Mouse (Mus musculus) intestine, embryonic 14.5 days (tissue): ENCODE data around the gene Pax2. TPM values are rescaled to one million over a fixed set of nuclear protein-coding genes. Genes with fewer than 3 reads are reported as not detected.
"Not testable (repeated sequence)": the region's sequence is repeated elsewhere in the genome, so short reads cannot be mapped to it uniquely, and the experiment has no call there.

Experiments
- ATAC-seq: fragments of 200-750 bp; cut with Nextera tagmentation; replicated peaks from 2 replicates; pipeline ENCODE4 v1.8.0; 2017; ENCODE audit warnings: low read depth, moderate number of reproducible peaks, moderate TSS enrichment, moderate library complexity; ENCODE audit not compliant: low FRiP score, low TSS enrichment
- DNase-seq: peaks from one replicate; pipeline ENCODE4 v3.0.0-alpha.2; 2018; ENCODE audit warnings: low spot score
- H3K27ac ChIP-seq: fragments of 300-500 bp; sonication (generic); 2 replicates; pipeline ENCODE4 v1.5.1; 2014; ENCODE audit warnings: low read depth, mild to moderate bottlenecking, control low read depth
- H3K27me3 ChIP-seq: fragments of 300-500 bp; sonication (generic); replicated peaks from 2 replicates; pipeline ENCODE4 v1.6.1; 2014; ENCODE audit warnings: low read length, control low read depth; ENCODE audit not compliant: control insufficient read depth, insufficient read depth
- H3K36me3 ChIP-seq: fragments of 300-500 bp; sonication (generic); 2 replicates; pipeline ENCODE4 v1.6.1; 2014; ENCODE audit warnings: low read length, control low read depth; ENCODE audit not compliant: control insufficient read depth, insufficient read depth
- H3K4me1 ChIP-seq: fragments of 300-500 bp; sonication (generic); replicated peaks from 2 replicates; pipeline ENCODE4 v1.6.1; 2014; ENCODE audit warnings: low read length, control low read depth, mixed read lengths; ENCODE audit not compliant: control insufficient read depth, insufficient read depth
- H3K4me2 ChIP-seq: fragments of 300-500 bp; sonication (generic); 2 replicates; pipeline ENCODE4 v1.6.1; 2014; ENCODE audit warnings: low read length
- H3K4me3 ChIP-seq: fragments of 300-500 bp; sonication (generic); 2 replicates; pipeline ENCODE4 v1.5.1; 2014; ENCODE audit warnings: low read depth, low read length, control low read depth, mixed read lengths
- H3K9ac ChIP-seq: fragments of 300-500 bp; sonication (generic); 2 replicates; pipeline ENCODE4 v1.6.1; 2014; ENCODE audit warnings: mild to moderate bottlenecking, low read length
- H3K9me3 ChIP-seq: fragments of 300-500 bp; sonication (generic); 2 replicates; pipeline ENCODE4 v1.6.1; 2016; ENCODE audit warnings: low read length, control low read depth; ENCODE audit not compliant: control insufficient read depth
- whole genome bisulfite sequencing: fragments of 180-500 bp; shearing (Covaris S2); extraction: QIAGEN DNeasy Blood & Tissue Kit; methylation state at CpG from one replicate; pipeline ENCODE4 v1.1.7; 2014; 5-methylcytosine and 5-hydroxymethylcytosine counted together
- polyA plus RNA-seq: library from polyadenylated mRNA; unstranded; fragments of >200 nt; fragmentation: Nextera tagmentation; extraction: Ambion mirVana; gene quantifications from 2 replicates; pipeline ENCODE4 v1.2.1, GENCODE M21; 2014

Pax2 gene
- polyA plus RNA-seq, 1 experiment from 2014 or later = not detected

GRCm38 (mm10) chr19:44834218-44835041 lies 78.6 kb downstream of the Pax2 start:
- peaks cover 13% of the 10 kb centered on the region; the same call in 1 of the 2 replicates for H3K4me1 ChIP-seq
- WGBS = 7% methylated on average over 11 of the region's 11 CpGs
- no peak overlapping the region for H3K4me3 ChIP-seq
- no peak overlapping the region for H3K4me2 ChIP-seq
- H3K27ac ChIP-seq = no peak overlapping the region
- H3K36me3 ChIP-seq = no peaks in the 10 kb centered on the region
- H3K9me3 ChIP-seq = no peaks in the 10 kb centered on the region
- peaks cover 80% of the 10 kb centered on the region for H3K27me3 ChIP-seq
- ATAC-seq = no peak
- DNase-seq = no peak
- no peak overlapping the region for H3K9ac ChIP-seq

GRCm38 (mm10) chr19:44835042-44835930 lies 79.4 kb downstream of the Pax2 start:
- Histone ChIP-seq H3K4me1 (peaks cover 13% of the 10 kb centered on the region; the same call in 1 of the 2 replicates), H3K4me2 (peak overlapping the region; percentile 89), H3K27ac (no peak overlapping the region), H3K36me3 (no peaks in the 10 kb centered on the region), H3K27me3 (peaks cover 88% of the 10 kb centered on the region), H3K4me3 (peak overlapping the region; percentile 46), H3K9ac (no peak overlapping the region), H3K9me3 (no peaks in the 10 kb centered on the region)
- peak; percentile 65 for DNase-seq
- WGBS = 3% methylated on average over 34 of the region's 34 CpGs
- no peak; the same call in none of the 2 replicates for ATAC-seq

- 0 out of 2 replicates have a peak overlapping the region, but pooled peaks have one; percentile 20 for H3K9ac ChIP-seq
- no peaks in the 10 kb centered on the region for H3K9me3 ChIP-seq
- peak overlapping the region; percentile 46 for H3K4me3 ChIP-seq
- DNase-seq (peak; percentile 72), ATAC-seq (peak; percentile 60; the same call in 1 of the 2 replicates)
- H3K4me2 ChIP-seq = peak overlapping the region; percentile 89
- no peak overlapping the region for H3K27ac ChIP-seq
- H3K36me3 ChIP-seq = no peaks in the 10 kb centered on the region
- H3K4me1 ChIP-seq = peaks cover 13% of the 10 kb centered on the region; the same call in 1 of the 2 replicates
- peaks cover 88% of the 10 kb centered on the region for H3K27me3 ChIP-seq
- WGBS = under 1% methylated on average over 63 of the region's 71 CpGs
Observed at GRCm38 (mm10) chr19:44835931-44836861, 80.4 kb downstream of the Pax2 start.

GRCm38 (mm10) chr19:44837426-44838205 lies 81.8 kb downstream of the Pax2 start:
- WGBS = 2% methylated on average over 37 of the region's 37 CpGs
- H3K27me3 ChIP-seq = peaks cover 76% of the 10 kb centered on the region
- no peak overlapping the region for H3K9ac ChIP-seq
- no peaks in the 10 kb centered on the region for H3K36me3 ChIP-seq
- no peak overlapping the region for H3K27ac ChIP-seq
- H3K9me3 ChIP-seq = no peaks in the 10 kb centered on the region
- ATAC-seq (no peak), DNase-seq (peak; percentile 64)
- H3K4me1 ChIP-seq = peaks cover 13% of the 10 kb centered on the region; the same call in 1 of the 2 replicates
- no peak overlapping the region for H3K4me2 ChIP-seq
- no peak overlapping the region for H3K4me3 ChIP-seq

- peaks cover 69% of the 10 kb centered on the region for H3K27me3 ChIP-seq
- no peak overlapping the region for H3K4me2 ChIP-seq
- H3K9ac ChIP-seq = no peak overlapping the region
- no peaks in the 10 kb centered on the region for H3K9me3 ChIP-seq
- peak; percentile 62 for DNase-seq
- peaks cover 13% of the 10 kb centered on the region; the same call in 1 of the 2 replicates for H3K4me1 ChIP-seq
- H3K4me3 ChIP-seq = no peak overlapping the region
- no peak for ATAC-seq
- H3K27ac ChIP-seq = no peak overlapping the region
- H3K36me3 ChIP-seq = no peaks in the 10 kb centered on the region
- 12% methylated on average over 9 of the region's 9 CpGs for WGBS
Observed at GRCm38 (mm10) chr19:44838321-44838720, 82.5 kb downstream of the Pax2 start.

- not testable (repeated sequence) for H3K4me1 ChIP-seq, H3K4me2 ChIP-seq, DNase-seq, H3K36me3 ChIP-seq, H3K4me3 ChIP-seq, H3K27ac ChIP-seq, ATAC-seq, H3K9me3 ChIP-seq, H3K9ac ChIP-seq
- 92% methylated on average over 15 of the region's 15 CpGs for WGBS
- H3K27me3 ChIP-seq = peaks cover 25% of the 10 kb centered on the region
Observed at GRCm38 (mm10) chr19:44842661-44843060, 86.8 kb downstream of the Pax2 start.

- Histone ChIP-seq H3K4me1 (no peaks in the 10 kb centered on the region), H3K36me3 (no peaks in the 10 kb centered on the region), H3K9ac (no peak overlapping the region), H3K27me3 (no peaks in the 10 kb centered on the region), H3K4me3 (no peak overlapping the region), H3K4me2 (no peak overlapping the region), H3K9me3 (no peaks in the 10 kb centered on the region), H3K27ac (no peak overlapping the region)
- DNase-seq = peak; percentile 3
- 84% methylated on average over 12 of the region's 12 CpGs for WGBS
- ATAC-seq = no peak
Observed at GRCm38 (mm10) chr19:44849465-44849864, 93.6 kb downstream of the Pax2 start.
